Mouse (Mus musculus) cerebellum, postnatal 36 days (tissue): ENCODE results near the gene Camk1g.

Source experiments
- DNase-seq, 2 experiments: peaks; one replicate each; pipeline ENCODE4 v3.0.0; 2021 to 2022; ENCODE audit warnings: mixed read lengths in 2 of 2

Camk1g gene

GRCm38 (mm10) chr1:193370096-193370495 is at the start of gene Camk1g:
Gene Camk1g, minus strand, starts transcription at chr1:193370298.
- no peak for DNase-seq

GRCm38 (mm10) chr1:193419168-193419567 is 49.1 kb upstream of the Camk1g start:
- DNase-seq: no peak

GRCm38 (mm10) chr1:193418656-193419055 is 48.6 kb upstream of the Camk1g start:
- no peak for DNase-seq

GRCm38 (mm10) chr1:193414067-193414466 is 44.0 kb upstream of the Camk1g start:
- DNase-seq: no peak

GRCm38 (mm10) chr1:193413368-193414000 is 43.4 kb upstream of the Camk1g start:
- DNase-seq: no peak

GRCm38 (mm10) chr1:193407487-193407886 is 37.4 kb upstream of the Camk1g start:
- DNase-seq: no peak

GRCm38 (mm10) chr1:193406059-193406642 is 36.1 kb upstream of the Camk1g start:
- DNase-seq: no peak

GRCm38 (mm10) chr1:193401695-193402094 is 31.6 kb upstream of the Camk1g start:
- no peak for DNase-seq

- no peak for DNase-seq
These were observed 30.2 kb upstream of the Camk1g start for GRCm38 (mm10) chr1:193400348-193400747.

- no peak for DNase-seq
These were observed 28.8 kb upstream of the Camk1g start for GRCm38 (mm10) chr1:193398728-193399437.

- peak in 1 of 2 experiments; percentile 35 for DNase-seq
These were observed 27.0 kb upstream of the Camk1g start for GRCm38 (mm10) chr1:193397109-193397508.

GRCm38 (mm10) chr1:193392266-193392665 is 22.2 kb upstream of the Camk1g start:
- no peak for DNase-seq

- DNase-seq: no peak
These were observed 19.9 kb upstream of the Camk1g start for GRCm38 (mm10) chr1:193390004-193390403.

GRCm38 (mm10) chr1:193389505-193389904 is 19.4 kb upstream of the Camk1g start:
- DNase-seq: no peak

- peak; percentile 35 to 50 for DNase-seq
These were observed 17.1 kb upstream of the Camk1g start for GRCm38 (mm10) chr1:193387241-193387640.

GRCm38 (mm10) chr1:193386136-193386535 is 16.0 kb upstream of the Camk1g start:
- peak; percentile 94 to 98 for DNase-seq

GRCm38 (mm10) chr1:193382841-193383462 is 12.9 kb upstream of the Camk1g start:
- DNase-seq: peak; percentile 65 to 75

GRCm38 (mm10) chr1:193382435-193382834 is 12.3 kb upstream of the Camk1g start:
- no peak for DNase-seq

GRCm38 (mm10) chr1:193381597-193382404 is 11.7 kb upstream of the Camk1g start:
- no peak for DNase-seq

GRCm38 (mm10) chr1:193380877-193381276 is 10.8 kb upstream of the Camk1g start:
- DNase-seq: no peak

- no peak for DNase-seq
These were observed 9.5 kb upstream of the Camk1g start for GRCm38 (mm10) chr1:193379634-193380033.

- peak; percentile 54 to 68 for DNase-seq
These were observed 6.5 kb upstream of the Camk1g start for GRCm38 (mm10) chr1:193376478-193377134.
